Mouse (Mus musculus) hindbrain, embryonic 12.5 days (tissue): ENCODE results near the gene Asb8. TPM values are rescaled to one million over a fixed set of nuclear protein-coding genes. Genes with fewer than 3 reads are reported as not detected.

Experiments used
- ATAC-seq: fragments of 200-750 bp; cut with Nextera tagmentation; 2 replicates; pipeline ENCODE4 v1.8.0; 2017; ENCODE audit warnings: moderate TSS enrichment; ENCODE audit not compliant: low FRiP score
- H3K27ac ChIP-seq: fragments of 300-500 bp; sonication (generic); 2 replicates; pipeline ENCODE4 v1.5.1; 2016; ENCODE audit warnings: mild to moderate bottlenecking
- H3K27me3 ChIP-seq: fragments of 300-500 bp; sonication (generic); 2 replicates; pipeline ENCODE4 v1.6.1; 2016; ENCODE audit warnings: mild to moderate bottlenecking
- H3K36me3 ChIP-seq: fragments of 300-500 bp; sonication (generic); 2 replicates; pipeline ENCODE4 v1.6.1; 2016; ENCODE audit warnings: mild to moderate bottlenecking
- H3K4me1 ChIP-seq: fragments of 300-500 bp; sonication (generic); 2 replicates; pipeline ENCODE4 v1.6.1; 2016
- H3K4me2 ChIP-seq: fragments of 300-500 bp; sonication (generic); replicated peaks from 2 replicates; pipeline ENCODE4 v1.6.1; 2016; ENCODE audit warnings: mild to moderate bottlenecking
- H3K4me3 ChIP-seq: fragments of 300-500 bp; sonication (generic); 2 replicates; pipeline ENCODE4 v1.5.1; 2016; ENCODE audit warnings: mild to moderate bottlenecking
- H3K9ac ChIP-seq: fragments of 300-500 bp; sonication (generic); 2 replicates; pipeline ENCODE4 v1.6.1; 2016; ENCODE audit warnings: mild to moderate bottlenecking, moderate library complexity
- H3K9me3 ChIP-seq: fragments of 300-500 bp; sonication (generic); replicated peaks from 2 replicates; pipeline ENCODE4 v1.6.1; 2016; ENCODE audit warnings: mild to moderate bottlenecking
- WGBS: fragments of 180-500 bp; shearing (Covaris S2); methylation state at CpG from one replicate; pipeline ENCODE4 v1.1.7; 2016; 5-methylcytosine and 5-hydroxymethylcytosine counted together
- polyA plus RNA-seq: library from polyadenylated mRNA; unstranded; fragments of >200 nt; fragmentation: Nextera tagmentation; extraction: Ambion mirVana; gene quantifications from 2 replicates; pipeline ENCODE4 v1.2.1, GENCODE M21; 2016

Gene Asb8
- 45.1 and 49.3 TPM in 2 replicates for polyA plus RNA-seq

- Histone ChIP-seq H3K27me3 (peaks cover 36% of the 10 kb centered on the region), H3K9ac (no peak within 1 kb of the TSS), H3K4me3 (no peak within 1 kb of the TSS), H3K36me3 (no peaks in the 10 kb centered on the region), H3K4me2 (no peak within 1 kb of the TSS; the same call in 1 of the 2 replicates), H3K27ac (peak within 1 kb of the TSS; percentile 94; the same call in 1 of the 2 replicates), H3K9me3 (no peaks in the 10 kb centered on the region), H3K4me1 (peaks cover 37% of the 10 kb centered on the region)
- no peak for ATAC-seq
- WGBS, result 84% methylated on average over 5 of the region's 5 CpGs
Measured at GRCm38 (mm10) chr15:98165525-98165924, at the start of gene Asb8. TSS of gene Asb8 (minus strand) at chr15:98165625.

- no peak overlapping the region for H3K9ac ChIP-seq
- H3K9me3 ChIP-seq, result no peaks in the 10 kb centered on the region
- H3K4me1 ChIP-seq, result no peaks in the 10 kb centered on the region
- H3K36me3 ChIP-seq, result no peaks in the 10 kb centered on the region
- no peak overlapping the region for H3K4me2 ChIP-seq
- H3K27ac ChIP-seq, result no peak overlapping the region
- no peak for ATAC-seq
- WGBS, result 72% methylated on average over 5 of the region's 5 CpGs
- no peak overlapping the region for H3K4me3 ChIP-seq
- no peaks in the 10 kb centered on the region for H3K27me3 ChIP-seq
Measured at GRCm38 (mm10) chr15:98214130-98214529, 48.7 kb upstream of the Asb8 start.

- 82% methylated on average over 5 of the region's 5 CpGs for WGBS
- H3K4me1 ChIP-seq, result no peaks in the 10 kb centered on the region
- H3K4me3 ChIP-seq, result no peak overlapping the region
- H3K27ac ChIP-seq, result no peak overlapping the region
- no peaks in the 10 kb centered on the region for H3K36me3 ChIP-seq
- no peak overlapping the region for H3K4me2 ChIP-seq
- no peaks in the 10 kb centered on the region for H3K9me3 ChIP-seq
- ATAC-seq, result no peak
- H3K27me3 ChIP-seq, result no peaks in the 10 kb centered on the region
- H3K9ac ChIP-seq, result no peak overlapping the region
Measured at GRCm38 (mm10) chr15:98213336-98213870, 48.0 kb upstream of the Asb8 start.

GRCm38 (mm10) chr15:98209676-98210075, 44.3 kb upstream of the Asb8 start:
- Histone ChIP-seq H3K27ac (no peak overlapping the region), H3K4me2 (no peak overlapping the region), H3K4me3 (no peak overlapping the region), H3K9ac (no peak overlapping the region), H3K27me3 (no peaks in the 10 kb centered on the region), H3K36me3 (no peaks in the 10 kb centered on the region), H3K4me1 (no peaks in the 10 kb centered on the region), H3K9me3 (no peaks in the 10 kb centered on the region)
- no peak for ATAC-seq
- WGBS, result 87% methylated on average over 7 of the region's 7 CpGs

GRCm38 (mm10) chr15:98195442-98195841, 30.0 kb upstream of the Asb8 start, which contains the start of gene Olfr288:
TSS of gene Olfr288 (minus strand) at chr15:98195542.
- Histone ChIP-seq H3K27me3 (no peaks in the 10 kb centered on the region; the same call in 1 of the 2 replicates), H3K36me3 (no peaks in the 10 kb centered on the region), H3K9ac (no peak within 1 kb of the TSS), H3K4me1 (no peaks in the 10 kb centered on the region), H3K27ac (no peak within 1 kb of the TSS), H3K4me3 (no peak within 1 kb of the TSS), H3K9me3 (no peaks in the 10 kb centered on the region), H3K4me2 (no peak within 1 kb of the TSS)
- ATAC-seq, result no peak
- WGBS, result 68% methylated on average over 3 of the region's 3 CpGs

- no peaks in the 10 kb centered on the region for H3K9me3 ChIP-seq
- WGBS, result 86% methylated on average over 4 of the region's 4 CpGs
Measured at GRCm38 (mm10) chr15:98184456-98184855, 19.0 kb upstream of the Asb8 start.

GRCm38 (mm10) chr15:98181856-98182570, 16.6 kb upstream of the Asb8 start:
- ATAC-seq, result 0 out of 2 replicates have a peak, but pooled peaks have one; percentile 7
- H3K36me3 ChIP-seq, result no peaks in the 10 kb centered on the region
- H3K9ac ChIP-seq, result no peak overlapping the region
- no peak overlapping the region for H3K4me2 ChIP-seq
- WGBS, result 69% methylated on average over 12 of the region's 12 CpGs
- H3K27ac ChIP-seq, result no peak overlapping the region
- H3K9me3 ChIP-seq, result no peaks in the 10 kb centered on the region
- peaks cover 6% of the 10 kb centered on the region for H3K4me1 ChIP-seq
- H3K4me3 ChIP-seq, result no peak overlapping the region
- H3K27me3 ChIP-seq, result no peaks in the 10 kb centered on the region

More at GRCm38 (mm10) chr15:98184456-98184855, 19.0 kb upstream of the Asb8 start:
- H3K4me3 ChIP-seq, result no peak overlapping the region
- H3K4me2 ChIP-seq, result no peak overlapping the region
- no peak overlapping the region for H3K27ac ChIP-seq
- H3K27me3 ChIP-seq, result no peaks in the 10 kb centered on the region
- H3K4me1 ChIP-seq, result peaks cover 6% of the 10 kb centered on the region
- no peak for ATAC-seq
- H3K9ac ChIP-seq, result no peak overlapping the region
- no peaks in the 10 kb centered on the region for H3K36me3 ChIP-seq

GRCm38 (mm10) chr15:98181132-98181711, 15.8 kb upstream of the Asb8 start:
- H3K9ac ChIP-seq, result peak overlapping the region; percentile 49
- no peaks in the 10 kb centered on the region for H3K27me3 ChIP-seq
- WGBS, result under 1% methylated on average over 30 of the region's 30 CpGs
- peak overlapping the region; percentile 50 for H3K4me3 ChIP-seq
- H3K9me3 ChIP-seq, result no peaks in the 10 kb centered on the region
- peaks cover 6% of the 10 kb centered on the region for H3K4me1 ChIP-seq
- H3K36me3 ChIP-seq, result no peaks in the 10 kb centered on the region
- H3K27ac ChIP-seq, result peak overlapping the region; percentile 79
- ATAC-seq, result peak; percentile 99
- peak overlapping the region; percentile 66 for H3K4me2 ChIP-seq

- H3K27ac ChIP-seq, result peak overlapping the region; percentile 79
- peak overlapping the region; percentile 49 for H3K9ac ChIP-seq
- no peaks in the 10 kb centered on the region for H3K36me3 ChIP-seq
- peak overlapping the region; percentile 50 for H3K4me3 ChIP-seq
- 3% methylated on average over 26 of the region's 26 CpGs for WGBS
- H3K27me3 ChIP-seq, result no peaks in the 10 kb centered on the region
- H3K4me1 ChIP-seq, result peaks cover 6% of the 10 kb centered on the region
- H3K4me2 ChIP-seq, result peak overlapping the region; percentile 66
- no peaks in the 10 kb centered on the region for H3K9me3 ChIP-seq
- ATAC-seq, result no peak
Measured at GRCm38 (mm10) chr15:98180567-98181131, 15.2 kb upstream of the Asb8 start.

- WGBS, result 79% methylated on average over 3 of the region's 3 CpGs
- Histone ChIP-seq H3K4me2 (no peak overlapping the region), H3K4me3 (no peak overlapping the region), H3K9ac (no peak overlapping the region), H3K27ac (no peak overlapping the region), H3K9me3 (no peaks in the 10 kb centered on the region), H3K36me3 (no peaks in the 10 kb centered on the region), H3K27me3 (peaks cover 6% of the 10 kb centered on the region), H3K4me1 (peaks cover 9% of the 10 kb centered on the region)
- ATAC-seq, result no peak
Measured at GRCm38 (mm10) chr15:98177320-98177719, 11.9 kb upstream of the Asb8 start.

- Histone ChIP-seq H3K4me3 (no peak overlapping the region), H3K4me2 (no peak overlapping the region), H3K27ac (no peak overlapping the region), H3K4me1 (peaks cover 23% of the 10 kb centered on the region), H3K27me3 (peaks cover 35% of the 10 kb centered on the region), H3K9ac (no peak overlapping the region), H3K36me3 (no peaks in the 10 kb centered on the region), H3K9me3 (no peaks in the 10 kb centered on the region)
- WGBS, result 41% methylated on average over 8 of the region's 8 CpGs
- no peak for ATAC-seq
Measured at GRCm38 (mm10) chr15:98173821-98174220, 8.4 kb upstream of the Asb8 start.

GRCm38 (mm10) chr15:98172113-98172512, 6.7 kb upstream of the Asb8 start:
- peaks cover 45% of the 10 kb centered on the region for H3K27me3 ChIP-seq
- H3K9me3 ChIP-seq, result no peaks in the 10 kb centered on the region
- no peak overlapping the region for H3K4me2 ChIP-seq
- H3K4me1 ChIP-seq, result peaks cover 32% of the 10 kb centered on the region
- H3K9ac ChIP-seq, result no peak overlapping the region
- WGBS, result 65% methylated on average over 5 of the region's 5 CpGs
- no peak overlapping the region for H3K27ac ChIP-seq
- no peaks in the 10 kb centered on the region for H3K36me3 ChIP-seq
- H3K4me3 ChIP-seq, result no peak overlapping the region
- no peak for ATAC-seq
